Mouse (Mus musculus) hindbrain, postnatal 0 days (tissue): ENCODE measurements around the gene Rorb. TPM values are rescaled to one million over a fixed set of nuclear protein-coding genes. Genes with fewer than 3 reads are reported as not detected.

Source experiments
- ATAC-seq: fragments of 200-750 bp; cut with Nextera tagmentation; 2 replicates; pipeline ENCODE4 v1.8.0; 2017; ENCODE audit warnings: mild to moderate bottlenecking, moderate TSS enrichment, moderate library complexity
- DNase-seq: peaks from one replicate; pipeline ENCODE4 v3.0.0-alpha.2; 2015; ENCODE audit warnings: low spot score
- H3K27ac ChIP-seq: fragments of 300-500 bp; sonication (generic); 2 replicates; pipeline ENCODE4 v1.5.1; 2014; ENCODE audit warnings: mild to moderate bottlenecking
- H3K27me3 ChIP-seq: fragments of 300-500 bp; sonication (generic); 2 replicates; pipeline ENCODE4 v1.6.1; 2014; ENCODE audit warnings: low read length, mixed read lengths; ENCODE audit not compliant: insufficient read depth
- H3K36me3 ChIP-seq: fragments of 300-500 bp; sonication (generic); 2 replicates; pipeline ENCODE4 v1.6.1; 2014; ENCODE audit warnings: low read length, mixed read lengths; ENCODE audit not compliant: insufficient read depth
- H3K4me1 ChIP-seq: fragments of 300-500 bp; sonication (generic); 2 replicates; pipeline ENCODE4 v1.6.1; 2014; ENCODE audit warnings: antibody characterized with exemption, low read length, mixed read lengths; ENCODE audit not compliant: insufficient read depth
- H3K4me2 ChIP-seq: fragments of 300-500 bp; sonication (generic); 2 replicates; pipeline ENCODE4 v1.6.1; 2014; ENCODE audit warnings: low read depth, mild to moderate bottlenecking, low read length, moderate library complexity, mixed read lengths
- H3K4me3 ChIP-seq: fragments of 300-500 bp; sonication (generic); 2 replicates; pipeline ENCODE4 v1.5.1; 2014; ENCODE audit warnings: low read length
- H3K9ac ChIP-seq: fragments of 300-500 bp; sonication (generic); replicated peaks from 2 replicates; pipeline ENCODE4 v1.6.1; 2014; ENCODE audit warnings: mild to moderate bottlenecking, low read length, moderate library complexity, mixed read lengths
- H3K9me3 ChIP-seq: fragments of 300-500 bp; sonication (generic); 2 replicates; pipeline ENCODE4 v1.6.1; 2016; ENCODE audit warnings: low read length, mixed read lengths
- CTCF ChIP-seq: IDR thresholded peaks from 2 replicates; pipeline ENCODE4 v1.5.1; 2016; ENCODE audit warnings: antibody characterized with exemption, control low read depth, low read depth
- WGBS: fragments of 180-500 bp; shearing (Covaris S2); extraction: QIAGEN DNeasy Blood & Tissue Kit; methylation state at CpG from one replicate; pipeline ENCODE4 v1.1.7; 2014; 5-methylcytosine and 5-hydroxymethylcytosine counted together
- polyA plus RNA-seq: library from polyadenylated mRNA; unstranded; fragments of >200 nt; fragmentation: Nextera tagmentation; extraction: Ambion mirVana; gene quantifications from 2 replicates; pipeline ENCODE4 v1.2.1, GENCODE M21; 2015
- total RNA-seq: library from RNA; depleted of rRNA; stranded (reverse); fragments of >200 nt; gene quantifications from 2 replicates; pipeline ENCODE4 v1.2.3, GENCODE M21; 2014

Gene Rorb
- total and polyA plus RNA-seq, 2 experiments from 2014 or later: 9.0 to 9.4 TPM

GRCm38 (mm10) chr19:18969386-18969785 lies 141.6 kb downstream of the Rorb start:
- Histone ChIP-seq H3K9me3 (no peaks in the 10 kb centered on the region), H3K9ac (no peak overlapping the region), H3K4me2 (peak overlapping the region; percentile 8; the same call in 1 of the 2 replicates), H3K27ac (no peak overlapping the region), H3K4me1 (no peaks in the 10 kb centered on the region), H3K27me3 (no peaks in the 10 kb centered on the region), H3K4me3 (no peak overlapping the region), H3K36me3 (no peaks in the 10 kb centered on the region)
- ATAC-seq (peak; percentile 83; the same call in 1 of the 2 replicates), DNase-seq (peak; percentile 46)
- no peak for TF ChIP-seq CTCF
- WGBS: 15% methylated on average over 8 of the region's 8 CpGs

DNA sequence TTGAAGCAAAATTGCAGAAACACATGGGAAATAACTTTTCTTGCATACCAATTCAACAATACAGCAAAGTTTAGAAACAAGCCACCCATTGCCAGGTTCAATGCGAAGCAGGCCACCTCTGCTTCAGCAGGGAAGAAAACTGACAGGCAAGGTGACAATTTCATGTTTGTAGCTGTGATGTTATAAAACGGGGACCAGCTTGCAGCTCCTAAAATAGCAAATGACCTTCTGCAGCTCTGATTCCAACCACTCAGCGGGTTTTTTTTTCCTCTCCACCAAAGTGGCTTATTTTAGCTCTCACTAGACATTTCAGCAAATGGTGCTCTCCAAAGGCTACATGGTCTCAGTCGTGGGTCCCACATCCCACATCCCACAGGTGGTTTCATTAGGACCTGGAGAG lies 143.7 kb downstream of the Rorb start:
- TF ChIP-seq CTCF: no peak
- Histone ChIP-seq H3K9ac (no peak overlapping the region), H3K4me3 (no peak overlapping the region), H3K4me2 (no peak overlapping the region), H3K4me1 (no peaks in the 10 kb centered on the region), H3K27me3 (no peaks in the 10 kb centered on the region), H3K36me3 (no peaks in the 10 kb centered on the region), H3K9me3 (no peaks in the 10 kb centered on the region), H3K27ac (no peak overlapping the region)
- WGBS: 80% methylated on average over 4 of the region's 4 CpGs
- no peak for ATAC-seq
- DNase-seq: no peak

- Histone ChIP-seq H3K36me3 (no peaks in the 10 kb centered on the region), H3K9me3 (no peaks in the 10 kb centered on the region), H3K9ac (no peak overlapping the region), H3K4me3 (no peak overlapping the region), H3K27me3 (no peaks in the 10 kb centered on the region), H3K27ac (peak overlapping the region; percentile 32; the same call in 1 of the 2 replicates), H3K4me1 (0 out of 2 replicates have a peak, but pooled peaks cover 3% of the 10 kb centered on the region), H3K4me2 (no peak overlapping the region)
- no peak for ATAC-seq
- TF ChIP-seq CTCF: no peak
- WGBS: 14% methylated on average over 3 of the region's 3 CpGs
- DNase-seq: peak; percentile 23
These were observed 151.1 kb downstream of the Rorb start for GRCm38 (mm10) chr19:18959862-18960261.

DNA sequence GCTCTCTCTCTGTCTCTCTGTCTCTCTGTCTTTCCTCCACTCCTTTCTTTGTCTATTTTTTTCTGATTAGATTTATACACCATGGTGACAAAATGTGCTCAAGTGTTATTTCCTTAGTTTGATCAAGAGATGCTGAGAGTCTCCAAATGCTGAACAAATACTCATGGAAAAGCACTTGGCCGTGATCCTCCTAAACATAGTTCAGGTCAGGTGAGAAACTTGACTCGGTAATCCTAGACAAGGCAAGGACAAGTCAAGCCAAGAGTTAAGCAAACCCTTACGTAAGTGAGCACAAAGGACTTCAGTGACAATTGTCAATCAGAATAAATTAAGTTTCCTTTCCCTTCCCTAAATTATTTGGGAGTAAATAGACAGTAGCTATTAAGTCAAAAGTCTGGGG lies 158.2 kb downstream of the Rorb start:
- no peak overlapping the region for H3K9ac ChIP-seq
- no peaks in the 10 kb centered on the region for H3K9me3 ChIP-seq
- no peaks in the 10 kb centered on the region for H3K4me1 ChIP-seq
- DNase-seq (no peak), ATAC-seq (no peak)
- no peak overlapping the region for H3K4me2 ChIP-seq
- H3K27me3 ChIP-seq: no peaks in the 10 kb centered on the region
- 86% methylated on average over 3 of the region's 3 CpGs for WGBS
- H3K4me3 ChIP-seq: no peak overlapping the region
- TF ChIP-seq CTCF: no peak
- H3K27ac ChIP-seq: no peak overlapping the region
- H3K36me3 ChIP-seq: no peaks in the 10 kb centered on the region

DNA sequence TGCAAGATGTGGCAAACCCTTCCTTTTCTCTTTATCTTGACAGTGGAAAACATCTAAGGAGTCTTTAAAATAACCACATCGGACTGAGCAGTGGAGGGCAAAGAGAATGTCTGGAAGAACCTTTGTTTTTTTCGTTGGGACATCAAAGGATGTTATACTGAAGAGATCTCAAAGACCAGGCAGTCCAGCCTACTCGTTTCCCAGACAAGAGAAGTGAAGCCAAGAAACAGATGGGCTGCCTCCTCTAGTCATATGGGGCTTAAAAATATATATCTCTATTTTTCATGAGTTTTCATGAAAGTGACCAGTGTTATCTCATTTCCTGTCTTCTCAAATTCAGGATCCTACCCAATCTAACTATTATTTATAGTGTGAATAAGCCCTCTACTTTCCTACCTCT lies 163.8 kb downstream of the Rorb start:
- Histone ChIP-seq H3K4me3 (no peak overlapping the region), H3K27me3 (no peaks in the 10 kb centered on the region), H3K4me1 (no peaks in the 10 kb centered on the region), H3K9ac (no peak overlapping the region), H3K4me2 (no peak overlapping the region), H3K27ac (no peak overlapping the region), H3K36me3 (no peaks in the 10 kb centered on the region), H3K9me3 (no peaks in the 10 kb centered on the region)
- TF ChIP-seq CTCF: no peak
- no peak for DNase-seq
- no peak for ATAC-seq
- 77% methylated on average over 3 of the region's 3 CpGs for whole genome bisulfite sequencing

DNA sequence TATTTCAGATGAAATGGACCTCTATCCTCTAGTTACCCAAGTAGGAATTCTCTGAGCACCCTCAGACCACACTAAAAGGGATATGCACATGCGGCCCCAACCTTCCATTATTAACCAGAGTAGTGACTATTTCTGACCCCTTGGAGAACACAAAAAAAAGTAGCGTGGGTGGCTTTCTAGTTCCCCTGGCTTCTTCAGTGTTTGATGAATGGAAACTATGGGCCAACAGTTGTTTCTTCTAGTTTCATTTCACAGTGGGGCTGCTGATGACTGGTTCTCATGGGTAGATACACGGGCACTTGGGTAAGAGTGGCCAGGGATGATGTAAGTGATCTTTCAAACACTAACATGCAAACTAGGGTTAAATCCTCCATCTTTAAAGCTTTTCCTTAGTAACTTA lies 165.7 kb downstream of the Rorb start:
- no peak for ATAC-seq
- no peaks in the 10 kb centered on the region for H3K27me3 ChIP-seq
- no peak overlapping the region for H3K4me3 ChIP-seq
- H3K4me2 ChIP-seq: no peak overlapping the region
- no peaks in the 10 kb centered on the region for H3K9me3 ChIP-seq
- H3K9ac ChIP-seq: no peak overlapping the region
- no peak for TF ChIP-seq CTCF
- WGBS: 89% methylated on average over 3 of the region's 3 CpGs
- no peaks in the 10 kb centered on the region for H3K36me3 ChIP-seq
- H3K27ac ChIP-seq: no peak overlapping the region
- DNase-seq: no peak
- no peaks in the 10 kb centered on the region for H3K4me1 ChIP-seq

GRCm38 (mm10) chr19:18941391-18941790 lies 169.6 kb downstream of the Rorb start:
- no peak overlapping the region for H3K27ac ChIP-seq
- H3K27me3 ChIP-seq: no peaks in the 10 kb centered on the region
- no peak overlapping the region for H3K4me3 ChIP-seq
- no peaks in the 10 kb centered on the region for H3K4me1 ChIP-seq
- H3K4me2 ChIP-seq: no peak overlapping the region
- TF ChIP-seq CTCF: no peak
- DNase-seq (no peak), ATAC-seq (no peak)
- H3K9ac ChIP-seq: no peak overlapping the region
- 74% methylated on average over 6 of the region's 6 CpGs for WGBS
- no peaks in the 10 kb centered on the region for H3K36me3 ChIP-seq
- no peaks in the 10 kb centered on the region for H3K9me3 ChIP-seq
